Mouse (Mus musculus): ENCODE data around the gene Kazn. TPM values are rescaled to one million over a fixed set of nuclear protein-coding genes. Genes with fewer than 3 reads are reported as not detected.

Kazn gene
- polyA plus RNA-seq (2012; rRNA removed; ENCODE audit: low replicate concordance) = 8.5 and 26.2 TPM in 2 replicates

DNA sequence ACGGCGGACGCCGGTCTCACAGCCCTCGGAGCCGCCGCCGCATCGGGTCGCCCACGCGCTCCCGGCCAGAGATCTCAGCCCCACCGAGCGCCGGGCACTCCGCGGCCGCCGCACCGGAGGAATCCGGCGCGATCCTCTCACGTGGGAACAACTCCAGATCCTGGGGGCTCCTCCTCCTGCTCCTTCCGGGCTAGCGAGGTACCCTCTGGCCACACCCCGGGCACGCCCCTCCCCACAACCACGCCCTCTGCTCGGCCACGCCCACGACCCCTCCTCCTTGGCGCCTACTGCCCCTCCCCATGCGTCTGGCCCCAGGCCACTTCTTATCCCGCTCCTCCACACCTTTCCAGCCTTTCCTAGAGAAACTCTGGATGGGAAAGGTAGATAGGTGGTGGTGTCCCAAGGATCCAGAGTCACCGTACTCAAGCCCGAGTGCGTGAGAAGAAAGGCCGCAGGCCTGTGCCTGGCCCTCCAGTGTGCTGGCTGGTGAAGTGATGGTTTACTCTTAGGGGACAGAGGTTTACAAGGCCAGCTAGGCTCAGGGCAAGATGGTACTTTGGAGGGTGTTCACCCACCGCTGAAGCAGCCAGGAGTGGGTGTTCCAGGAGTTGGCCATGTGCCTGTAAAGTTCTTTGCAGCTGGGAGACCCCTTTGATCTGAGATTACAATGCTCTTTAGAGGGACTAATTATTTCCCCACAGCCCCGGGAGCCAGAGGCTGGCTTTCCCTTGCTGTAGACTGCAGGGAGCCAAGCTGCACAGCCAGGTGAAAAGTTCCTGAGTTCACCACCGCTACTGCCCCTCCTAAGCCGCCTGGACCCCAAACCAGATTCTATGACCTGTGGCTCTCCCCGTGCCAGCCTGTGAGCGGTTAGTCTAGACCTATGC, at the start of gene Kazn:
Gene Kazn (minus strand): TSS at position 162 of the 887 bp plus-strand sequence.

DNA sequence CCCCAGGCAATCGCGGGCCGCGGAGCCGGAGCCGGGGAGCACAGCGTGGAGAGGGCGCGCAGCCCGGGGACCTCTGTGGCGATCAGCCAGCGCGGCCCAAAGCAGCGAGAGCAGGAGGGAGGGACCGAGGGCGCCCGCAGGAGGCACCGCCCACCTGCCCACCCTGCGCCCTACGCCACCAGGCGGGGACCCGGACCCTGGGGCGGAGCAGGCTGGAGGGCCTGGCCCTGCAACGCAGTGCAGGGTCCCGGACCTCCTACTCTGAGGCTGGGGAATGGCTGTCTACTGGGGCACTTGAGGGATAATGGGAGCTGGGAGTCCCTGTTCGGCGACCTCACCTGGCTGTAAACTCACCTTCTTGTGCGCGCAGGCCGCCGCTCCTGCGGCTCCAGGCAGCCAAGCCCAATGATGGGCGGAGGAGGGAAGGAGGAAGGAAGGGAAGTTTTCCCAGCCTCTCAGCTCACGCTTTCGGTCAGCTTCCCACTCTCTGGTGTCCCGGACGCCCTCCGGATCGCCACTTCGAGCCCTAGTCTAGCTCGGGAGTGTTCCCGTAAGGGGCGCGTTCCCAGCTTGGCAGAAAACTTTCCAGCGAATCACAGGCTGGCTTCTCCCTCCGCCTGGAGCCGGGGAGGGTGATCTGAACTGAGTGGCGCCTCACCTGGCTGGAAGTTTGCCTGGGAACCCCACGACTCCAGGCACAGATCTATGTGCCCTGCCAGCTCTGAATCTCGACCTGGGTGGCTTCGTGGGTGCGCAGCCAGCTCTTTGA, 154.9 kb downstream of the Kazn start, which contains the start of gene Tmem51:
Gene Tmem51 (minus strand): TSS at position 174 of the 769 bp plus-strand sequence.

Other genes starting within 250 kb of the Kazn start
- gene Fhad1, start 224.3 kb downstream of the Kazn start, polyA plus RNA-seq (2012; rRNA removed; ENCODE audit: low replicate concordance) = 0.19 TPM in 1 of 2 replicates, not detected in the other
- 5.6 and 13.7 TPM in 2 replicates for gene Tmem51, start 155.1 kb downstream of the Kazn start, polyA plus RNA-seq (2012; rRNA removed; ENCODE audit: low replicate concordance)